Mouse (Mus musculus): ENCODE data around the gene Minos1. TPM values are rescaled to one million over a fixed set of nuclear protein-coding genes. Genes with fewer than 3 reads are reported as not detected.
A peak's percentile ranks its signal among the peaks of the same experiment; 100 is the strongest.

Gene Minos1
- 17.8 and 18.0 TPM in 2 replicates for polyA plus RNA-seq (2012; rRNA removed)

DNA sequence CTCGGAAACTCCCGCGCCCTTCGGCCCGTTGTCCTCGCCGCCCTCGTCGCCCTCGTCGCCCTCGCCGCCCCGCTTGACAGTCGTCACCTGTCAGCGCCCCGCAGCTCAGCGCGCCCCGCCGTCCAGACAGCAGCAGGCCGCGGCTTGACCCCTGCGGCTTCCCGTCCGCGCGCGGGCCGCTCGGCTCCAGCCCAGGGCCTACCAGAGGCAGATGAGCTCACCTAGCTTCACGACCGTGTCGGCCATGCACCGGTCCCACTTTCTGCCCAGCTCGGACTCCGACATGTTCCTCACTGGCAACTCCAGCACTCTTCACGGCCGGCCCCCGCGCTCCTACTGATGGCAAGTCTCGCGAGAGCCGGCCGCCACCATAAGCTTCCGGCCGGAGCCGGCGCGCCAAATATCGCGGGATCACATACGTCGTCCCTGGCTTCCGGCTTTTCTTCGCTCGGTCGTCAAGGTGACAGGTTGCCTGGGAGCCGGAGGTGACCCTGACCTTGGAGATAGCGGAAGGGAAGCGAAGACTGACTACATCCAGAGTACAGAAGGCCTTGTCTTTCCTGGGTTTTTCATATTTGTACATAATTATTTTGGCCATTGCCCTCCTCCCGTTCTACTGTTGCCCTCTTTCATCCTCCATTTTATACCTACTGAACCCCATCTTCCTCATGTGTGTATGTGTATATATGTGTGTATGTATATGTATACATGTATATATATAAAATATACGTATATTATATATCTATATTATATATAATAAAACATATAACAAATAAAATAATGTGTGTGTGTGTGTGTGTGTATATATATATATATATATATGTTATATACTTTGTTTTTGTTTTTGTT, at the start of gene Minos1:
Minos1 (minus strand) TSS at position 413 of the 849 bp plus-strand sequence.
- TF ChIP-seq POLR2A (IDR thresholded peaks at IDR 0.05; ENCODE audit: low read depth, low read length) (peak; percentile 72), CTCF (IDR thresholded peaks at IDR 0.05; ENCODE audit: extremely low read depth, insufficient read depth, insufficient read length, insufficient replicate concordance) (no peak)
- 1% methylated on average over 63 of the region's 63 CpGs for WGBS
- no peaks in the 10 kb centered on the region for H3K27me3 ChIP-seq (ENCODE audit: control insufficient read depth, insufficient read depth, low read length)
- H3K36me3 ChIP-seq (ENCODE audit: control insufficient read depth, insufficient read depth, low read length) = no peaks in the 10 kb centered on the region
- peak within 1 kb of the TSS; percentile 99 for H3K4me3 ChIP-seq (ENCODE audit: extremely low read depth, insufficient read depth, insufficient read length)
- peaks cover 5% of the 10 kb centered on the region for H3K4me1 ChIP-seq (ENCODE audit: control insufficient read depth, insufficient read depth, insufficient read length)
- DNase-seq (ENCODE audit: low read depth in 1 of 2, low spot score in 2 of 2) = peak; percentile 91 to 96
- peak within 1 kb of the TSS; percentile 93 for H3K27ac ChIP-seq (ENCODE audit: insufficient read depth, low read length)

DNA sequence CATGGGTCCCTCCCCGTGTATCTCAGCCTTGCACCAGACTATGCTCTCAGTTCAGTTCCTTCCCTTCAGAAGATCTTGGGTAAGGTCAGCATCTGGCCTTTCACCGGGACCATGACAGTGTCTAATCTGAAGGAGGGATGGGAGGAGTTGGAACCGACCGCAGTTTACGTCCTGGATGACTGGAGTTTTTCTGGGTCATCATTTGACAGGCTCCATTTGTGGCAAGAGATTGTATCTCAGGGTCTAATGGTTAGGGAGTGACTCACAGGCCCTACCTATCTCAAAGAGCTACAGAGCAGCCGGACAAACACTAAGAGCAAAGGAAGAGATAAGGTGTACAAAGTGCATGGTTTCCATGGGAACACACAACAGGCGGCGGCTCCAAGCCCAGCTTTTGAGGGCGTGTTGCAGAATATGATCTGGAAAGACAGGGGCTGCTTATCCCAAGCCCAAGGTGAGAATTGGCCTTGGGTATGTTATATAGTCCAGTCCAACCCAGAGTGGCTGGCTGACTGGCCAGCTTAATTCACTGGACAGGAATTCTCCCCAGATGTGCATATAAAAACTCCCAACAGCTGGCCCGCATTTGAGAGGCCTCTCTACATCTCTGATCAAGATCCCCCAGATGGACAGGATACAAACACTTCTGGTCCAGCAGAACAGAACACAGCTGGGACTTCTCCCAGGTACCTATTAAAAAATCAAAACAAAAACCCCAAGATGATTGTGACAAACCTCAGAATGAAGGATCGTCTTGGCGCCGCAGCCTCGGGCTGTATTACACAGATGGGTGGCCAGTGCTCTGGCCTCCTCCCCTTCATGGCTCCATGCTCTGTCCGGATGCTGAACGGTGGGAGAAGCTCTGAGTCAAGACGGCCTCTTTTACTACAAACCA, 49.1 kb upstream of the Minos1 start:
- no peaks in the 10 kb centered on the region for H3K36me3 ChIP-seq (ENCODE audit: control insufficient read depth, insufficient read depth, low read length)
- no peaks in the 10 kb centered on the region; the same call in 1 of the 2 replicates for H3K4me1 ChIP-seq (ENCODE audit: control insufficient read depth, insufficient read depth, insufficient read length)
- no peak overlapping the region for H3K27ac ChIP-seq (ENCODE audit: insufficient read depth, low read length)
- H3K4me3 ChIP-seq (ENCODE audit: extremely low read depth, insufficient read depth, insufficient read length) = no peak overlapping the region
- no peaks in the 10 kb centered on the region for H3K27me3 ChIP-seq (ENCODE audit: control insufficient read depth, insufficient read depth, low read length)
- no peak for DNase-seq (ENCODE audit: low read depth in 1 of 2, low spot score in 2 of 2)
- TF ChIP-seq CTCF (IDR thresholded peaks at IDR 0.05; ENCODE audit: extremely low read depth, insufficient read depth, insufficient read length, insufficient replicate concordance) (no peak), POLR2A (IDR thresholded peaks at IDR 0.05; ENCODE audit: low read depth, low read length) (no peak)
- 88% methylated on average over 17 of the region's 17 CpGs for WGBS

DNA sequence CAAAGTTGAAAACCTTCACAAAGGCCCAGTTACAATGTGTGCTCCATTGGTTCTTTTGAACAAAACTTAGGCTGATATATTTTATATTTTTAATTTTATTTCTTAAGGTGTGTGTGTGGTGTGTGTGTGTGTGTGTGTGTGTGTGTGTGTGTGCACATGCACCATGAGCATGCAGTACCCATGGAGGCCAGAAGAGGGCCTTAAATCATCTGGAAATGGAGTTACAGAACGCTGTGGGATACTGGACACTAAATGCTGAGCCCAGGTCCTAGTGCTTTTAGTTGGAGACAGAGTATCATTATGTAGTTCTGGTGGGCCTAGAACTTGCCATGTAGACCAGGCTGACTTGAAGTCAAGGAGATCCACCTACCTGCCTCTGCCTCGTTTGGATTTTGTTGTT, 48.3 kb upstream of the Minos1 start:
- H3K27ac ChIP-seq (ENCODE audit: insufficient read depth, low read length) = no peak overlapping the region
- no peaks in the 10 kb centered on the region; the same call in 1 of the 2 replicates for H3K4me1 ChIP-seq (ENCODE audit: control insufficient read depth, insufficient read depth, insufficient read length)
- H3K36me3 ChIP-seq (ENCODE audit: control insufficient read depth, insufficient read depth, low read length) = no peaks in the 10 kb centered on the region
- no peaks in the 10 kb centered on the region for H3K27me3 ChIP-seq (ENCODE audit: control insufficient read depth, insufficient read depth, low read length)
- 93% methylated on average over 2 of the region's 2 CpGs for WGBS
- TF ChIP-seq POLR2A (IDR thresholded peaks at IDR 0.05; ENCODE audit: low read depth, low read length) = no peak
- TF ChIP-seq CTCF (IDR thresholded peaks at IDR 0.05; ENCODE audit: extremely low read depth, insufficient read depth, insufficient read length, insufficient replicate concordance) = no peak
- no peak for DNase-seq (ENCODE audit: low read depth in 1 of 2, low spot score in 2 of 2)
- no peak overlapping the region for H3K4me3 ChIP-seq (ENCODE audit: extremely low read depth, insufficient read depth, insufficient read length)

DNA sequence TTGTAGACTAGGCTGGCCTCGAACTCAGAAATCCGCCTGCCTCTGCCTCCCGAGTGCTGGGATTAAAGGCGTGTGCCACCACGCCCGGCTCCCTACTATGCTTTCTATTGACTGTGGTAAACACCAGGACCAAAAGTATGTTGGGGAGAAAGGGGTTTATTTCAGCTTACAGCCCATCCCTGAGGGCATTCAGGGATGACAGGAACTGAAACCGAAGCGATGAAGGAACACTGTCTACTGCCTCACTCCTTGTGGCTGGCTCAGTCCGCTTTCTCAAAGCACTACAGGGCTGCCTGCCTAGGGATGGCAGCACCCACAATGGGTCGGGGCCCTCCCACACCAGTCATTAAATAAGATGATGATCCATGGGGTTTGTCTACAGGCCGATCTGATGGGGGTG, 47.5 kb upstream of the Minos1 start:
- Histone ChIP-seq H3K27me3 (ENCODE audit: control insufficient read depth, insufficient read depth, low read length) (no peaks in the 10 kb centered on the region), H3K4me1 (ENCODE audit: control insufficient read depth, insufficient read depth, insufficient read length) (no peaks in the 10 kb centered on the region; the same call in 1 of the 2 replicates), H3K36me3 (ENCODE audit: control insufficient read depth, insufficient read depth, low read length) (no peaks in the 10 kb centered on the region), H3K4me3 (ENCODE audit: extremely low read depth, insufficient read depth, insufficient read length) (no peak overlapping the region), H3K27ac (ENCODE audit: insufficient read depth, low read length) (no peak overlapping the region)
- DNase-seq (ENCODE audit: low read depth in 1 of 2, low spot score in 2 of 2) = no peak
- TF ChIP-seq CTCF (IDR thresholded peaks at IDR 0.05; ENCODE audit: extremely low read depth, insufficient read depth, insufficient read length, insufficient replicate concordance) (no peak), POLR2A (IDR thresholded peaks at IDR 0.05; ENCODE audit: low read depth, low read length) (no peak)
- WGBS = 91% methylated on average over 11 of the region's 11 CpGs

DNA sequence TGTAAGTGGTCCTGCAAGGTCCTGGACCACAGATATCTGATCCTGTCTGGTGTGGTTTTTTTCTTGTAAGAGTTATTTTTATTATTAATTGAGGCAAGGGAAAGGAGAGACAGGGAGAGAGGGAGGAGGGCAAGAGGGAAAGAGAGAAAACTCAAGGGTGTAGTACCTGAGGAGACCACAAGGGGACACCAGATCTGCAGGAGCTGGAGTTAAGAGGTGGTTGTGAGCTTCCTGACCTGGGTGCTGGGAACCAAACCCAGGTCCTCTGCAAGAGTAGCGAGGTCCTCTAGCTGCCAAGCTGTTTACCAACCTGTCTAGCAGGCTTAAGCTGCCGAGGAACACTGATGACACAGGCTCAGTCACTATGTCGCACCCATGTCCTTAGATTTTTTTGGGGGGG, 47.0 kb upstream of the Minos1 start:
- Histone ChIP-seq H3K4me3 (ENCODE audit: extremely low read depth, insufficient read depth, insufficient read length) (no peak overlapping the region), H3K27me3 (ENCODE audit: control insufficient read depth, insufficient read depth, low read length) (no peaks in the 10 kb centered on the region), H3K4me1 (ENCODE audit: control insufficient read depth, insufficient read depth, insufficient read length) (no peaks in the 10 kb centered on the region; the same call in 1 of the 2 replicates), H3K27ac (ENCODE audit: insufficient read depth, low read length) (no peak overlapping the region), H3K36me3 (ENCODE audit: control insufficient read depth, insufficient read depth, low read length) (no peaks in the 10 kb centered on the region)
- no peak for DNase-seq (ENCODE audit: low read depth in 1 of 2, low spot score in 2 of 2)
- WGBS = 95% methylated on average over 3 of the region's 3 CpGs
- TF ChIP-seq CTCF (IDR thresholded peaks at IDR 0.05; ENCODE audit: extremely low read depth, insufficient read depth, insufficient read length, insufficient replicate concordance) = peak; percentile 20; the same call in 1 of the 2 replicates
- no peak for TF ChIP-seq POLR2A (IDR thresholded peaks at IDR 0.05; ENCODE audit: low read depth, low read length)

DNA sequence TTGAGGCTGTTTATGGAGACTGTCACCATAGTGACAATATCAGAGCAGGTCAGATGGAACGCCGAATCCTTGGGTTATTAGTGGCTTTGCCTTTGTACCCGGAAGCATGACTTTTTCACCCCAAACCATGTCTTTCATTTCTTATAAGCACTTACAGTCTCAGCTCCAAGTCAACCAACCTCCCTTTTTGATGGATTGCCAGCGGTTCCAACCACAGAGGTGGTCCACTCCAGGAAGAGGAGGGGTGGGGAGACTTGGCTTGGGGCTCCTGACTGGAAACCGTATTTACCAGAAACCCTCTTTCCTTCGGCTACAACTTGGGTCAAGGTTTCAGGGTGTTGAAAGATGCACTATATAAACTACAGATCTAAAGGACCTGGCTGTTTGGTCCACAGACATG, 45.1 kb upstream of the Minos1 start:
- Histone ChIP-seq H3K27ac (ENCODE audit: insufficient read depth, low read length) (no peak overlapping the region), H3K36me3 (ENCODE audit: control insufficient read depth, insufficient read depth, low read length) (no peaks in the 10 kb centered on the region), H3K4me3 (ENCODE audit: extremely low read depth, insufficient read depth, insufficient read length) (no peak overlapping the region), H3K27me3 (ENCODE audit: control insufficient read depth, insufficient read depth, low read length) (no peaks in the 10 kb centered on the region), H3K4me1 (ENCODE audit: control insufficient read depth, insufficient read depth, insufficient read length) (no peaks in the 10 kb centered on the region; the same call in 1 of the 2 replicates)
- TF ChIP-seq POLR2A (IDR thresholded peaks at IDR 0.05; ENCODE audit: low read depth, low read length) = no peak
- TF ChIP-seq CTCF (IDR thresholded peaks at IDR 0.05; ENCODE audit: extremely low read depth, insufficient read depth, insufficient read length, insufficient replicate concordance) = no peak
- DNase-seq (ENCODE audit: low read depth in 1 of 2, low spot score in 2 of 2) = no peak
- 38% methylated on average over 6 of the region's 6 CpGs for WGBS

All from spleen, adult 2 months (tissue).